22 mouse cellular contexts compared by ENCODE assay signal in the genomic region with DNA sequence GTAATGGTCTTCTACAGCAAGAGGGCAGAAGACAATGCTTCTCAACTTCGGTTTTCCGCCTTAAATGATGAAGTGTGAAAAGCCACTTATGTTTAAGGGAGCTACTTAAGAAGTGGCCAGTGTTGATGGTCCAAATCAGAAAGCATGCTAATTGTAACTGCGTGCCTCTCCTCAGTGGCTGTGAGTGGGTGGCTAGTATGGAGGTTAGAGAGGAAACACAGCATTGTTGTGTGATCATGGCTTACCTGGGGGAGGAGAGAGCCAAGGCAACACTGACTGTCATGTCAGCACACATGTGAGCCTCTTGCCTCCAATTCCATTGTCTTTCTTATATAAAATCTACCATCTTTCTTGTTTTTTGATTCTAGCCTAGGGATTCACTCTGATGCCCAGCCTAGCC. TPM values are rescaled to one million over a fixed set of nuclear protein-coding genes. Genes with fewer than 3 reads are reported as not detected.
A peak's percentile ranks its signal among the peaks of the same experiment; 100 is the strongest.
DNase-seq lines count a peak whose midpoint lies in the region; ATAC-seq and TF ChIP-seq lines count a peak whose summit lies in the region.
"Had no signal": no experiment of that assay in that cellular context is flagged by ENCODE, and none has a peak within 500 bp of the region (broad histone marks: within the 10 kb centered on the region; RNA-seq: fewer than 3 reads in every experiment).

No protein-coding gene starts in this region.

- no peak for ATAC-seq in liver, embryonic 12.5 days
- no peak for ATAC-seq in liver, postnatal 0 days
- ATAC-seq in G1E (ENCODE audit: extremely low read depth, insufficient number of reproducible peaks, low FRiP score, poor library complexity, severe bottlenecking): no peak
- ATAC-seq: forebrain, embryonic 13.5 days; hindbrain, embryonic 16.5 days; intestine, embryonic 16.5 days; midbrain, embryonic 15.5 days had no signal

- no peak for TF ChIP-seq EP300 in liver, postnatal 0 days (IDR thresholded peaks at IDR 0.05; ENCODE audit: low read depth)

- peaks cover 23% of the 10 kb centered on the region for H3K36me3 ChIP-seq in liver, embryonic 12.5 days
- no peaks in the 10 kb centered on the region for H3K36me3 ChIP-seq in liver, postnatal 0 days (replicated peaks; ENCODE audit: insufficient read depth, low read length)
- H3K36me3 ChIP-seq in spleen, adult 2 months (ENCODE audit: control insufficient read depth, insufficient read depth, low read length): no peaks in the 10 kb centered on the region
- H3K36me3 ChIP-seq in G1E (replicated peaks): peaks cover 64% of the 10 kb centered on the region
- H3K36me3 ChIP-seq in kidney, adult 2 months (ENCODE audit: control insufficient read depth, insufficient read depth, low read length): no peaks in the 10 kb centered on the region
- H3K36me3 ChIP-seq: lung, embryonic 15.5 days; midbrain, embryonic 15.5 days; neural tube, embryonic 12.5 days had no signal

- 0 out of 2 replicates have a peak overlapping the region, but pooled peaks have one; percentile 1 for H3K9ac ChIP-seq in liver, embryonic 12.5 days
- no peak overlapping the region for H3K9ac ChIP-seq in liver, postnatal 0 days (replicated peaks)
- H3K9ac ChIP-seq: forebrain, embryonic 13.5 days; lung, embryonic 15.5 days; midbrain, embryonic 15.5 days; neural tube, embryonic 12.5 days had no signal

- peak overlapping the region; percentile 49; the same call in 1 of the 2 replicates for H3K27ac ChIP-seq in liver, embryonic 12.5 days
- no peak overlapping the region for H3K27ac ChIP-seq in liver, postnatal 0 days (ENCODE audit: low read depth)
- peak overlapping the region; percentile 87 for H3K27ac ChIP-seq in spleen, adult 2 months (ENCODE audit: insufficient read depth, low read length)
- H3K27ac ChIP-seq in kidney, adult 2 months (ENCODE audit: insufficient read depth, low read depth, low read length): no peak overlapping the region
- H3K27ac ChIP-seq: forebrain, embryonic 13.5 days; lung, embryonic 15.5 days; midbrain, embryonic 15.5 days; neural tube, embryonic 12.5 days had no signal

- no peak for DNase-seq in liver, postnatal 0 days
- no peak for DNase-seq in spleen, adult 2 months (ENCODE audit: low read depth in 1 of 2, low spot score in 2 of 2)
- DNase-seq in spleen, postnatal 10 days (ENCODE audit: low spot score in 2 of 2): no peak
- no peak for DNase-seq in G1E (ENCODE audit: low spot score)
- DNase-seq in naive thymus-derived CD4-positive, alpha-beta T cell, adult 2 months (ENCODE audit: low read depth): peak; percentile 68
- no peak for DNase-seq in right cerebral cortex, postnatal 25 days
- DNase-seq in kidney, adult 2 months: no peak
- DNase-seq: adrenal gland, postnatal 10 days; cerebellum, adult 9-10 months; cerebellum, postnatal 36 days; gastrocnemius, postnatal 10 days; heart, postnatal 14 days; kidney, postnatal 14 days; layer of hippocampus, adult 9-11 months; lung, postnatal 36 days had no signal

- no peaks in the 10 kb centered on the region for H3K27me3 ChIP-seq in liver, embryonic 12.5 days (replicated peaks)
- no peaks in the 10 kb centered on the region for H3K27me3 ChIP-seq in liver, postnatal 0 days (ENCODE audit: insufficient read depth, low read length)
- H3K27me3 ChIP-seq in spleen, adult 2 months (ENCODE audit: control insufficient read depth, insufficient read depth, low read length): no peaks in the 10 kb centered on the region
- no peaks in the 10 kb centered on the region for H3K27me3 ChIP-seq in G1E (ENCODE audit: insufficient read depth, low read length)
- H3K27me3 ChIP-seq in kidney, adult 2 months (replicated peaks; ENCODE audit: control insufficient read depth, insufficient read depth, low read length): no peaks in the 10 kb centered on the region
- H3K27me3 ChIP-seq: midbrain, embryonic 15.5 days; neural tube, embryonic 12.5 days had no signal

- TF ChIP-seq CTCF in liver, postnatal 0 days (IDR thresholded peaks at IDR 0.05; ENCODE audit: low read depth): no peak
- no peak for TF ChIP-seq CTCF in spleen, adult 2 months (IDR thresholded peaks at IDR 0.05; ENCODE audit: extremely low read depth, insufficient read depth, insufficient read length, insufficient replicate concordance)
- no peak for TF ChIP-seq CTCF in G1E (IDR thresholded peaks at IDR 0.05; ENCODE audit: low read depth, low read length)
- TF ChIP-seq CTCF in kidney, adult 2 months (conservative IDR thresholded peaks at IDR 0.05; ENCODE audit: insufficient read depth, insufficient read length, low read depth, low read length): no peak

- H3K4me1 ChIP-seq in liver, embryonic 12.5 days: peaks cover 90% of the 10 kb centered on the region
- H3K4me1 ChIP-seq in liver, postnatal 0 days (ENCODE audit: insufficient read depth): peaks cover 43% of the 10 kb centered on the region
- peaks cover 43% of the 10 kb centered on the region for H3K4me1 ChIP-seq in spleen, adult 2 months (ENCODE audit: control insufficient read depth, insufficient read depth, insufficient read length)
- H3K4me1 ChIP-seq in G1E (ENCODE audit: insufficient read depth, low read depth, low read length): peaks cover 89% of the 10 kb centered on the region
- peaks cover 3% of the 10 kb centered on the region; the same call in 1 of the 2 replicates for H3K4me1 ChIP-seq in kidney, adult 2 months (ENCODE audit: control insufficient read depth, insufficient read depth, low read length)
- H3K4me1 ChIP-seq: forebrain, embryonic 13.5 days; lung, embryonic 15.5 days; midbrain, embryonic 15.5 days; neural tube, embryonic 12.5 days had no signal

- 82% methylated on average over 3 of the region's 3 CpGs for WGBS in liver, embryonic 12.5 days (ENCODE audit: insufficient replicate concordance)
- WGBS in liver, postnatal 0 days (ENCODE audit: insufficient replicate concordance): 75% methylated on average over 3 of the region's 3 CpGs
- 43% methylated on average over 3 of the region's 3 CpGs for WGBS in spleen, adult 2 months
- WGBS in kidney, adult 2 months: 95% methylated on average over 3 of the region's 3 CpGs

- H3K9me3 ChIP-seq in liver, embryonic 12.5 days (replicated peaks): no peaks in the 10 kb centered on the region
- no peaks in the 10 kb centered on the region for H3K9me3 ChIP-seq in liver, postnatal 0 days (ENCODE audit: low read length)
- no peaks in the 10 kb centered on the region for H3K9me3 ChIP-seq in G1E (replicated peaks)
- H3K9me3 ChIP-seq: forebrain, embryonic 13.5 days; lung, embryonic 15.5 days; midbrain, embryonic 15.5 days; neural tube, embryonic 12.5 days had no signal

- no peak for TF ChIP-seq POLR2A in spleen, adult 2 months (IDR thresholded peaks at IDR 0.05; ENCODE audit: low read depth, low read length)
- no peak for TF ChIP-seq POLR2A in kidney, adult 2 months (IDR thresholded peaks at IDR 0.05; ENCODE audit: low read depth, low read length)

- H3K4me3 ChIP-seq in liver, embryonic 12.5 days: no peak overlapping the region
- no peak overlapping the region for H3K4me3 ChIP-seq in liver, postnatal 0 days (ENCODE audit: low read depth, low read length)
- H3K4me3 ChIP-seq in spleen, adult 2 months (ENCODE audit: extremely low read depth, insufficient read depth, insufficient read length): peak overlapping the region; percentile 1; the same call in 1 of the 2 replicates
- peak overlapping the region; percentile 24; the same call in 1 of the 2 replicates for H3K4me3 ChIP-seq in G1E (ENCODE audit: low read depth, low read length)
- H3K4me3 ChIP-seq in kidney, adult 2 months (ENCODE audit: insufficient read depth, low read depth, low read length): no peak overlapping the region
- H3K4me3 ChIP-seq: forebrain, embryonic 13.5 days; lung, embryonic 15.5 days; midbrain, embryonic 15.5 days; neural tube, embryonic 12.5 days had no signal

- 0 out of 2 replicates have a peak overlapping the region, but pooled peaks have one; percentile 21 for H3K4me2 ChIP-seq in liver, embryonic 12.5 days
- H3K4me2 ChIP-seq in liver, postnatal 0 days (ENCODE audit: low read depth, low read length): no peak overlapping the region
- H3K4me2 ChIP-seq: forebrain, embryonic 13.5 days; lung, embryonic 15.5 days; midbrain, embryonic 15.5 days; neural tube, embryonic 12.5 days had no signal

RNA-seq across cellular contexts. Expression of a gene that starts 8.6 kb away (rescaled TPM):
- polyA plus RNA-seq in liver, embryonic 12.5 days (2016; fragmentation: Nextera tagmentation; extraction: Ambion mirVana): 59.1 and 61.0 TPM in 2 replicates
- 11.6 and 12.5 TPM in 2 replicates for polyA plus RNA-seq in liver, postnatal 0 days (2015; fragmentation: Nextera tagmentation; extraction: Ambion mirVana)
- polyA plus RNA-seq in spleen, adult 2 months (2012; rRNA removed): 258 and 419 TPM in 2 replicates
- 143 and 149 TPM in 2 replicates for total RNA-seq in G1E (2014; fragmentation: Nextera tagmentation)
- total RNA-seq in G1E (2017): 60.5 and 70.1 TPM in 2 replicates
- polyA plus RNA-seq in G1E (2012): 214 and 245 TPM in 2 replicates
- polyA plus RNA-seq in kidney, adult 2 months (2012; rRNA removed): 2.9 and 12.8 TPM in 2 replicates

Comparison
In these comparisons a context has a peak if more than half of its experiments do, and no peak if none do; other contexts are left out.
1. H3K27ac ChIP-seq: peak in liver, embryonic 12.5 days (single experiment) and spleen, adult 2 months (single experiment); none in liver, postnatal 0 days (single experiment) and kidney, adult 2 months (single experiment).
2. H3K4me3 ChIP-seq: peak in spleen, adult 2 months (single experiment) and G1E (single experiment); none in liver, embryonic 12.5 days (single experiment), liver, postnatal 0 days (single experiment) and kidney, adult 2 months (single experiment).